Mouse (Mus musculus) heart, postnatal 0 days (tissue): ENCODE measurements around the gene Oser1. TPM values are rescaled to one million over a fixed set of nuclear protein-coding genes. Genes with fewer than 3 reads are reported as not detected.
A peak's percentile ranks its signal among the peaks of the same experiment; 100 is the strongest.

Experiments
- ATAC-seq: fragments of 200-750 bp; cut with Nextera tagmentation; 2 replicates; pipeline ENCODE4 v1.8.0; 2017; ENCODE audit warnings: low read depth, moderate number of reproducible peaks, moderate library complexity; ENCODE audit not compliant: insufficient read depth
- DNase-seq: peaks from one replicate; pipeline ENCODE4 v3.0.0-alpha.2; 2016; ENCODE audit warnings: low spot score
- H3K27ac ChIP-seq: fragments of 300-500 bp; sonication (generic); 2 replicates; pipeline ENCODE4 v1.5.1; 2014; ENCODE audit warnings: low read depth, mild to moderate bottlenecking
- H3K27me3 ChIP-seq: fragments of 300-500 bp; sonication (generic); 2 replicates; pipeline ENCODE4 v1.6.1; 2014; ENCODE audit warnings: low read length, mixed read lengths; ENCODE audit not compliant: control insufficient read depth, insufficient read depth
- H3K36me3 ChIP-seq: fragments of 300-500 bp; sonication (generic); replicated peaks from 2 replicates; pipeline ENCODE4 v1.6.1; 2014; ENCODE audit warnings: low read length, mixed read lengths; ENCODE audit not compliant: control insufficient read depth, insufficient read depth
- H3K4me1 ChIP-seq: fragments of 300-500 bp; sonication (generic); 2 replicates; pipeline ENCODE4 v1.6.1; 2014; ENCODE audit warnings: antibody characterized with exemption; ENCODE audit not compliant: control insufficient read depth, insufficient read depth
- H3K4me2 ChIP-seq: fragments of 300-500 bp; sonication (generic); 2 replicates; pipeline ENCODE4 v1.6.1; 2014; ENCODE audit warnings: low read depth, mild to moderate bottlenecking, low read length, moderate library complexity
- H3K4me3 ChIP-seq: fragments of 300-500 bp; sonication (generic); 2 replicates; pipeline ENCODE4 v1.5.1; 2014; ENCODE audit warnings: low read depth, low read length
- H3K9ac ChIP-seq: fragments of 300-500 bp; sonication (generic); replicated peaks from 2 replicates; pipeline ENCODE4 v1.6.1; 2014; ENCODE audit warnings: low read depth, low read length, mixed read lengths
- H3K9me3 ChIP-seq: fragments of 300-500 bp; sonication (generic); replicated peaks from 2 replicates; pipeline ENCODE4 v1.6.1; 2016; ENCODE audit warnings: low read length; ENCODE audit not compliant: control insufficient read depth
- CTCF ChIP-seq: IDR thresholded peaks from 2 replicates; pipeline ENCODE4 v1.5.1; 2016; ENCODE audit warnings: antibody characterized with exemption, control low read depth, low read depth
- EP300 ChIP-seq: IDR thresholded peaks from 2 replicates; pipeline ENCODE4 v1.6.1; 2016; ENCODE audit warnings: antibody characterized with exemption, low read depth
- WGBS: fragments of 180-500 bp; shearing (Covaris S2); extraction: QIAGEN DNeasy Blood & Tissue Kit; methylation state at CpG from one replicate; pipeline ENCODE4 v1.1.7; 2014; 5-methylcytosine and 5-hydroxymethylcytosine counted together
- polyA plus RNA-seq: library from polyadenylated mRNA; unstranded; fragments of >200 nt; fragmentation: Nextera tagmentation; extraction: Ambion mirVana; gene quantifications from 2 replicates; pipeline ENCODE4 v1.2.1, GENCODE M21; 2015
- total RNA-seq: library from RNA; depleted of rRNA; stranded (reverse); fragments of >200 nt; gene quantifications from 2 replicates; pipeline ENCODE4 v1.2.3, GENCODE M21; 2014; ENCODE audit warnings: low replicate concordance

Gene Oser1
- total and polyA plus RNA-seq, 2 experiments from 2014 or later: 28.9 to 41.4 TPM

GRCm38 (mm10) chr2:163362940-163363921 lies 61.3 kb downstream of the Oser1 start:
- peak; percentile 76 for ATAC-seq
- H3K36me3 ChIP-seq: peaks cover 17% of the 10 kb centered on the region
- H3K9ac ChIP-seq: peak overlapping the region; percentile 43; the same call in 1 of the 2 replicates
- H3K4me2 ChIP-seq: peak overlapping the region; percentile 30
- TF ChIP-seq CTCF (no peak), EP300 (no peak; the same call in none of the 2 replicates)
- H3K27me3 ChIP-seq: no peaks in the 10 kb centered on the region
- peaks cover 70% of the 10 kb centered on the region for H3K4me1 ChIP-seq
- no peak overlapping the region for H3K4me3 ChIP-seq
- H3K27ac ChIP-seq: peak overlapping the region; percentile 95
- 15% methylated on average over 12 of the region's 12 CpGs for WGBS
- peak; percentile 94 for DNase-seq
- no peaks in the 10 kb centered on the region for H3K9me3 ChIP-seq

GRCm38 (mm10) chr2:163360858-163361623 lies 63.5 kb downstream of the Oser1 start:
- H3K9me3 ChIP-seq: no peaks in the 10 kb centered on the region
- ATAC-seq: peak; percentile 62
- H3K36me3 ChIP-seq: peaks cover 11% of the 10 kb centered on the region; the same call in 1 of the 2 replicates
- peak overlapping the region; percentile 95 for H3K27ac ChIP-seq
- TF ChIP-seq CTCF (no peak; the same call in 1 of the 2 replicates), EP300 (peak; percentile 83; the same call in 1 of the 2 replicates)
- H3K27me3 ChIP-seq: no peaks in the 10 kb centered on the region
- H3K4me1 ChIP-seq: peaks cover 82% of the 10 kb centered on the region
- 0 out of 2 replicates have a peak overlapping the region, but pooled peaks have one; percentile 2 for H3K4me2 ChIP-seq
- 41% methylated on average over 16 of the region's 16 CpGs for WGBS
- DNase-seq: peak; percentile 74
- H3K9ac ChIP-seq: peak overlapping the region; percentile 40; the same call in 1 of the 2 replicates
- H3K4me3 ChIP-seq: no peak overlapping the region

GRCm38 (mm10) chr2:163359253-163359652 lies 65.2 kb downstream of the Oser1 start:
- peaks cover 11% of the 10 kb centered on the region; the same call in 1 of the 2 replicates for H3K36me3 ChIP-seq
- no peaks in the 10 kb centered on the region for H3K9me3 ChIP-seq
- no peak for DNase-seq
- H3K27me3 ChIP-seq: no peaks in the 10 kb centered on the region
- peaks cover 86% of the 10 kb centered on the region for H3K4me1 ChIP-seq
- no peak overlapping the region for H3K4me3 ChIP-seq
- WGBS: 2% methylated on average over 2 of the region's 2 CpGs
- no peak overlapping the region for H3K4me2 ChIP-seq
- TF ChIP-seq EP300 (peak; percentile 66; the same call in 1 of the 2 replicates), CTCF (no peak)
- ATAC-seq: peak; percentile 18
- no peak overlapping the region; the same call in 1 of the 2 replicates for H3K9ac ChIP-seq
- peak overlapping the region; percentile 95 for H3K27ac ChIP-seq

GRCm38 (mm10) chr2:163358662-163359061 lies 65.8 kb downstream of the Oser1 start:
- Histone ChIP-seq H3K27me3 (no peaks in the 10 kb centered on the region), H3K36me3 (peaks cover 11% of the 10 kb centered on the region; the same call in 1 of the 2 replicates), H3K4me3 (no peak overlapping the region), H3K4me2 (no peak overlapping the region), H3K27ac (peak overlapping the region; percentile 95), H3K4me1 (peaks cover 84% of the 10 kb centered on the region), H3K9ac (no peak overlapping the region), H3K9me3 (no peaks in the 10 kb centered on the region)
- 32% methylated on average over 5 of the region's 5 CpGs for WGBS
- TF ChIP-seq CTCF (no peak), EP300 (no peak)
- ATAC-seq: no peak
- DNase-seq: no peak
